Mouse (Mus musculus) heart, postnatal 0 days (tissue): Measurements from ENCODE around the gene Fgd6. TPM values are rescaled to one million over a fixed set of nuclear protein-coding genes. Genes with fewer than 3 reads are reported as not detected.

ENCODE experiments used
- ATAC-seq: fragments of 200-750 bp; cut with Nextera tagmentation; 2 replicates; pipeline ENCODE4 v1.8.0; 2017; ENCODE audit warnings: low read depth, moderate number of reproducible peaks, moderate library complexity; ENCODE audit not compliant: insufficient read depth
- DNase-seq: peaks from one replicate; pipeline ENCODE4 v3.0.0-alpha.2; 2016; ENCODE audit warnings: low spot score
- H3K27ac ChIP-seq: fragments of 300-500 bp; sonication (generic); 2 replicates; pipeline ENCODE4 v1.5.1; 2014; ENCODE audit warnings: low read depth, mild to moderate bottlenecking
- H3K27me3 ChIP-seq: fragments of 300-500 bp; sonication (generic); 2 replicates; pipeline ENCODE4 v1.6.1; 2014; ENCODE audit warnings: low read length, mixed read lengths; ENCODE audit not compliant: control insufficient read depth, insufficient read depth
- H3K36me3 ChIP-seq: fragments of 300-500 bp; sonication (generic); replicated peaks from 2 replicates; pipeline ENCODE4 v1.6.1; 2014; ENCODE audit warnings: low read length, mixed read lengths; ENCODE audit not compliant: control insufficient read depth, insufficient read depth
- H3K4me1 ChIP-seq: fragments of 300-500 bp; sonication (generic); 2 replicates; pipeline ENCODE4 v1.6.1; 2014; ENCODE audit warnings: antibody characterized with exemption; ENCODE audit not compliant: control insufficient read depth, insufficient read depth
- H3K4me2 ChIP-seq: fragments of 300-500 bp; sonication (generic); 2 replicates; pipeline ENCODE4 v1.6.1; 2014; ENCODE audit warnings: low read depth, mild to moderate bottlenecking, low read length, moderate library complexity
- H3K4me3 ChIP-seq: fragments of 300-500 bp; sonication (generic); 2 replicates; pipeline ENCODE4 v1.5.1; 2014; ENCODE audit warnings: low read depth, low read length
- H3K9ac ChIP-seq: fragments of 300-500 bp; sonication (generic); replicated peaks from 2 replicates; pipeline ENCODE4 v1.6.1; 2014; ENCODE audit warnings: low read depth, low read length, mixed read lengths
- H3K9me3 ChIP-seq: fragments of 300-500 bp; sonication (generic); replicated peaks from 2 replicates; pipeline ENCODE4 v1.6.1; 2016; ENCODE audit warnings: low read length; ENCODE audit not compliant: control insufficient read depth
- CTCF ChIP-seq: IDR thresholded peaks from 2 replicates; pipeline ENCODE4 v1.5.1; 2016; ENCODE audit warnings: antibody characterized with exemption, control low read depth, low read depth
- EP300 ChIP-seq: IDR thresholded peaks from 2 replicates; pipeline ENCODE4 v1.6.1; 2016; ENCODE audit warnings: antibody characterized with exemption, low read depth
- WGBS: fragments of 180-500 bp; shearing (Covaris S2); extraction: QIAGEN DNeasy Blood & Tissue Kit; methylation state at CpG from one replicate; pipeline ENCODE4 v1.1.7; 2014; 5-methylcytosine and 5-hydroxymethylcytosine counted together
- polyA plus RNA-seq: library from polyadenylated mRNA; unstranded; fragments of >200 nt; fragmentation: Nextera tagmentation; extraction: Ambion mirVana; gene quantifications from 2 replicates; pipeline ENCODE4 v1.2.1, GENCODE M21; 2015
- total RNA-seq: library from RNA; depleted of rRNA; stranded (reverse); fragments of >200 nt; gene quantifications from 2 replicates; pipeline ENCODE4 v1.2.3, GENCODE M21; 2014; ENCODE audit warnings: low replicate concordance

Gene Fgd6
- total and polyA plus RNA-seq, 2 experiments from 2014 or later: 1.3 to 2.7 TPM

DNA sequence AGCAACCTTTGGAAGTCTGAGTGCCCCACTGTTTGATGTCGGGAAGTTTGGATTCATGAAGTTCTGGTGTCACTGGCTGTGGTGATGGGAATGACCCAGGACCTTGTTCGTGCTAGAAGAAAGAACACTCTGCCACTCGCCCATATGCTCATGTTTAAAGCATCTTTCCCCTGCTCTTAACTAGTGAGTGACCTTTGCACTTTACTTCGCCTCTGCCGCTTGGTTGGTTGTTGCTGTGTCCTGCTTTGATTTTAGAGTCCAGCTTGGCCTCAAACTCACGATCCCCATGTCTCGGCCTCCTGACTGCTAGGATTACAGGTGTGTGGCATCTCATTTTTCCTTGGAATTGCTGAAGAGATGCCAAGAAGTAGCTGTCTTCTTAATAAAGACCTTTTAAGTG lies 35.8 kb downstream of the Fgd6 start:
- TF ChIP-seq CTCF (no peak), EP300 (no peak)
- no peaks in the 10 kb centered on the region for H3K36me3 ChIP-seq
- no peak overlapping the region for H3K4me3 ChIP-seq
- no peak overlapping the region for H3K9ac ChIP-seq
- no peaks in the 10 kb centered on the region for H3K27me3 ChIP-seq
- H3K9me3 ChIP-seq: no peaks in the 10 kb centered on the region
- 93% methylated on average over 7 of the region's 7 CpGs for WGBS
- no peak overlapping the region for H3K4me2 ChIP-seq
- ATAC-seq (no peak), DNase-seq (no peak)
- no peak overlapping the region for H3K27ac ChIP-seq
- peaks cover 15% of the 10 kb centered on the region for H3K4me1 ChIP-seq

DNA sequence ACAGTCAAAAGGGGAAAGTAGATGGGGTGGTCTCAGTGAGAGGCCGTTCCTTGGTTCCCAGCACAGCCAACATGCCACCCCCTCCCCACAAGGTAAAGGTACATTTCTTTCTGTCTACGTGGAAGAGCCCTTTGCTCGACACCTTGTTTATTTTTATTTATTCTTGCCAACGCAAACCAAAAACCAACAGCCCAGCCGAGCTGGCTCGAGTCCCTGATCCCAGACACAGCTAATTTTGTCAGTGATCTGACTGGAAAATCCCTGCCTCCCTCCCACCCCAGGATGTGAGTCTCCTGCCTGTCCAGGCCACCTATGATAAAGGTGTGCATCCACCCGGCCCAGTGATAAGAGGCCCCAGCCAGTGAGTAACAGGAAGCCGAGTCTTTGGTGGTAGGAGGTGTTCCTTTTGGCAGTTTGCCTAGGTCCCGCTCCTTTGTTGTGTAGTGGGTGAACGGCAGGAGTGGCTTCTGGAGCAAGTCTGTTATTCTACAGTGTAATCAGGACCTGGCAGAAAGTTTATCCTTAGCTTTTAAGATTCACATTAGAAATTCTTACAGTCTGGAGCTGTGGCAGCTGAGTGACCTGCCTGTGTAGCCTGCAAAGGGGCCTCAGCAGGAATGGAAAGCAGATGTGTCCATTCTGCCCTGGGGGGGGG lies 36.6 kb downstream of the Fgd6 start:
- Histone ChIP-seq H3K9ac (no peak overlapping the region), H3K36me3 (no peaks in the 10 kb centered on the region), H3K9me3 (no peaks in the 10 kb centered on the region), H3K4me2 (peak overlapping the region; percentile 29; the same call in 1 of the 2 replicates), H3K4me3 (no peak overlapping the region), H3K4me1 (peaks cover 15% of the 10 kb centered on the region), H3K27ac (peak overlapping the region; percentile 23), H3K27me3 (no peaks in the 10 kb centered on the region)
- TF ChIP-seq CTCF (no peak), EP300 (no peak)
- peak; percentile 79 for ATAC-seq
- 16% methylated on average over 10 of the region's 10 CpGs for WGBS
- DNase-seq: peak; percentile 58

- no peak for TF ChIP-seq EP300
- TF ChIP-seq CTCF: no peak
- Histone ChIP-seq H3K9ac (no peak overlapping the region), H3K9me3 (no peaks in the 10 kb centered on the region), H3K4me1 (peaks cover 15% of the 10 kb centered on the region), H3K27ac (peak overlapping the region; percentile 23; the same call in 1 of the 2 replicates), H3K4me3 (no peak overlapping the region), H3K4me2 (peak overlapping the region; percentile 29; the same call in 1 of the 2 replicates), H3K36me3 (no peaks in the 10 kb centered on the region), H3K27me3 (no peaks in the 10 kb centered on the region)
- 61% methylated on average over 4 of the region's 4 CpGs for WGBS
- DNase-seq (no peak), ATAC-seq (no peak)
Observed at GRCm38 (mm10) chr10:94072916-94073465, 37.2 kb downstream of the Fgd6 start.

GRCm38 (mm10) chr10:94076966-94077825 lies 41.4 kb downstream of the Fgd6 start:
- no peak overlapping the region for H3K27ac ChIP-seq
- H3K4me3 ChIP-seq: no peak overlapping the region
- H3K4me1 ChIP-seq: peaks cover 13% of the 10 kb centered on the region
- TF ChIP-seq CTCF (no peak), EP300 (no peak)
- H3K27me3 ChIP-seq: no peaks in the 10 kb centered on the region
- no peak for ATAC-seq
- H3K9ac ChIP-seq: no peak overlapping the region
- H3K36me3 ChIP-seq: no peaks in the 10 kb centered on the region
- no peaks in the 10 kb centered on the region for H3K9me3 ChIP-seq
- WGBS: 88% methylated on average over 14 of the region's 14 CpGs
- no peak overlapping the region for H3K4me2 ChIP-seq
- no peak for DNase-seq

GRCm38 (mm10) chr10:94080740-94081139 lies 44.9 kb downstream of the Fgd6 start:
- Histone ChIP-seq H3K9me3 (no peaks in the 10 kb centered on the region), H3K4me1 (peaks cover 7% of the 10 kb centered on the region; the same call in 1 of the 2 replicates), H3K4me3 (no peak overlapping the region), H3K27me3 (no peaks in the 10 kb centered on the region), H3K4me2 (no peak overlapping the region), H3K27ac (no peak overlapping the region), H3K36me3 (no peaks in the 10 kb centered on the region), H3K9ac (no peak overlapping the region)
- ATAC-seq: no peak
- no peak for DNase-seq
- 66% methylated on average over 3 of the region's 3 CpGs for WGBS
- no peak for TF ChIP-seq EP300
- no peak for TF ChIP-seq CTCF
